Mouse (Mus musculus): ENCODE data around the gene St3gal5. TPM values are rescaled to one million over a fixed set of nuclear protein-coding genes. Genes with fewer than 3 reads are reported as not detected.
A peak's percentile ranks its signal among the peaks of the same experiment; 100 is the strongest.

Gene St3gal5
- total RNA-seq, 2 experiments from 2014 or later = 58.4 to 66.9 TPM

GRCm38 (mm10) chr6:72159861-72160395 lies 62.5 kb downstream of the St3gal5 start:
- DNase-seq = no peak
- intact Hi-C loops (cut with DNase I) = no loop called here

GRCm38 (mm10) chr6:72160991-72161390 lies 63.6 kb downstream of the St3gal5 start:
- no peak for DNase-seq
- intact Hi-C loops (cut with DNase I) = no loop called here

GRCm38 (mm10) chr6:72161751-72162150 lies 64.4 kb downstream of the St3gal5 start:
- intact Hi-C loops (cut with DNase I) = no loop called here
- no peak for DNase-seq

- intact Hi-C loops (cut with DNase I) = no loop called here
- DNase-seq = peak; percentile 66 to 70
Measured at GRCm38 (mm10) chr6:72162155-72162890, 64.9 kb downstream of the St3gal5 start.

- peak; percentile 90 to 93 for DNase-seq
- intact Hi-C loops (cut with DNase I) = loop anchor here (1.0 to 2.0 kb wide), 3 partner anchors 66 to 298 kb away; no protein-coding TSS in a partner anchor
Measured at GRCm38 (mm10) chr6:72164321-72165275, 67.2 kb downstream of the St3gal5 start.

- no peak for DNase-seq
- intact Hi-C loops (cut with DNase I) = loop anchor here (1.0 to 2.0 kb wide), 3 partner anchors 67 to 299 kb away; no protein-coding TSS in a partner anchor
Measured at GRCm38 (mm10) chr6:72165907-72166306, 68.5 kb downstream of the St3gal5 start.

- DNase-seq = no peak
- intact Hi-C loops (cut with DNase I) = no loop called here
Measured at GRCm38 (mm10) chr6:72171391-72171790, 74.0 kb downstream of the St3gal5 start.

GRCm38 (mm10) chr6:72173350-72173749 lies 76.0 kb downstream of the St3gal5 start:
- intact Hi-C loops (cut with DNase I) = no loop called here
- DNase-seq = no peak

GRCm38 (mm10) chr6:72175419-72175818 lies 78.0 kb downstream of the St3gal5 start:
- DNase-seq = no peak
- intact Hi-C loops (cut with DNase I) = no loop called here

- intact Hi-C loops (cut with DNase I) = no loop called here
- no peak for DNase-seq
Measured at GRCm38 (mm10) chr6:72176004-72176403, 78.6 kb downstream of the St3gal5 start.

GRCm38 (mm10) chr6:72177417-72177816 lies 80.0 kb downstream of the St3gal5 start:
- intact Hi-C loops (cut with DNase I) = no loop called here
- no peak for DNase-seq

- intact Hi-C loops (cut with DNase I) = no loop called here
Measured at GRCm38 (mm10) chr6:72179006-72179405, 81.6 kb downstream of the St3gal5 start.

GRCm38 (mm10) chr6:72179562-72180502 lies 82.4 kb downstream of the St3gal5 start:
- DNase-seq = no peak

More at GRCm38 (mm10) chr6:72179006-72179405, 81.6 kb downstream of the St3gal5 start:
- no peak for DNase-seq

GRCm38 (mm10) chr6:72184576-72184975 lies 87.2 kb downstream of the St3gal5 start:
- DNase-seq = no peak
- intact Hi-C loops (cut with DNase I) = loop anchor here (10.0 kb wide), 1 partner anchor 220 kb away; no protein-coding TSS in a partner anchor

More at GRCm38 (mm10) chr6:72179562-72180502, 82.4 kb downstream of the St3gal5 start:
- intact Hi-C loops (cut with DNase I) = loop anchor here (10.0 kb wide), 1 partner anchor 225 kb away; no protein-coding TSS in a partner anchor

GRCm38 (mm10) chr6:72185893-72186490 lies 88.6 kb downstream of the St3gal5 start:
- DNase-seq = peak; percentile 87 to 94
- intact Hi-C loops (cut with DNase I) = loop anchor here (1.0 to 10.0 kb wide), 5 partner anchors 29 to 219 kb away; no protein-coding TSS in a partner anchor

- intact Hi-C loops (cut with DNase I) = loop anchor here (1.0 to 10.0 kb wide), 5 partner anchors 28 to 218 kb away; no protein-coding TSS in a partner anchor
- DNase-seq = no peak
Measured at GRCm38 (mm10) chr6:72186809-72187208, 89.4 kb downstream of the St3gal5 start.

- DNase-seq = peak; percentile 48 to 64
- intact Hi-C loops (cut with DNase I) = loop anchor here (10.0 kb wide), 1 partner anchor 216 kb away; no protein-coding TSS in a partner anchor
Measured at GRCm38 (mm10) chr6:72189061-72189863, 91.9 kb downstream of the St3gal5 start.

- DNase-seq = no peak
- intact Hi-C loops (cut with DNase I) = no loop called here
Measured at GRCm38 (mm10) chr6:72190120-72190519, 92.7 kb downstream of the St3gal5 start.

All from heart, postnatal 36 days (tissue).